Mouse (Mus musculus) yolk sac, embryonic 10.5 days (tissue): ENCODE measurements around the gene Rbks.
A peak's percentile ranks its signal among the peaks of the same experiment; 100 is the strongest.
"Not testable (repeated sequence)": the region's sequence is repeated elsewhere in the genome, so short reads cannot be mapped to it uniquely, and the experiment has no call there.

Experiments
- DNase-seq: peaks from one replicate; pipeline ENCODE4 v3.0.0-alpha.2; 2017; ENCODE audit warnings: low spot score

The Rbks gene

GRCm38 (mm10) chr5:31627117-31627516, 70.3 kb downstream of the Rbks start:
- DNase-seq: no peak

- DNase-seq: no peak
Measured at GRCm38 (mm10) chr5:31620326-31620725, 77.1 kb downstream of the Rbks start.

DNA sequence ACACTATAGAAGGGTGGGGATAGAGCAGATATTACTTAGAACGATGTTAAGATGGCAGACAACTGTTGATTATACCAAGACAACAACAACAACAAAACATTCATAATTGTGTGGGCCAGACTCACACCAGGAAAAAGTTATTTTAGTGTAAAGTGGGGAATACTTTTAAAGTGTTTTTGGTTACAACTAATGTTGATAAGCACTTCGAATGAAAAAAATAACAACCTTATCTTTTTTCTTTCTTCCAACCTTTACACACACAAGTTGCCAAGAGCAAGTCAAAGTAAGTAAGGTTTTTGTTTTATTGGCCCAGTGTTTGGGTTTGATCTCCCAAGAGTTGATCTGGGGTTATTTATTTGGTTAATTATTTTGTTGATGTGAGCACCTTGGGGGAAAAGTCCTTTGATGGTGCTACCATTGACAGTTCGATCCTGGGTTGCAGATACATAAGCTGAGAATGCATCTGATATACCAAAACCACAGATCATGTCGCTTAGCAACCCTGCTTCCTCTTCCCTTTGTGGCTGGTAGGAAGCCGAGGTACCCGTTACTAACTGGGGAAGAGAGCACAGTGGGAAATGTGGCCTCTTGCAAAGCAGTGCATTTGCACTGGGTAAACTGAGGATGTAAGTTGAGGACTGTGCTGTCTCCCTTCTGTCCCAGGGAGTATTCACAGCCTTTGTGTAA, 82.9 kb downstream of the Rbks start:
- no peak for DNase-seq

- DNase-seq: peak; percentile 90
Measured at GRCm38 (mm10) chr5:31613852-31614286, 83.6 kb downstream of the Rbks start.

GRCm38 (mm10) chr5:31611186-31611585, 86.2 kb downstream of the Rbks start:
- DNase-seq: no peak

GRCm38 (mm10) chr5:31610376-31611086, 86.9 kb downstream of the Rbks start:
- no peak for DNase-seq

GRCm38 (mm10) chr5:31606151-31606550, 91.3 kb downstream of the Rbks start:
- DNase-seq: no peak

DNA sequence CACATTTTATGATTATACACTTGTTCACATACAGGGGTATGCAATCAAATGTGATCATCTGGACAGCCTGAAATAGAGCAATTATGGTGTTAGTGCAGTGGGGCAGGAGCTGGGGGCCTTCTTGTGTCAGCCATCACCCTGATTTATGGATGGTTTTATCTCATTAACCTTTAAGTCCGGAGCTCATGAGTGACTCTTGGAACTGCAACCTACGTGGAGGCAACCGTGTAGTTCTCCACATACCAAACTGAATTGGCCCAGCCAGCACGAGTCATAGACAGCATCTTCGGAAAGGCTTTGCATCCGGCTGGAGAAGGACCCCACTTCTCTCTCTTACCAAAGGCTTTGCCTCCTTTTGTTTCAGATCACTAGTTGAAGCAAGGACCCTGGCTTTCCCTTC, 93.7 kb downstream of the Rbks start:
- no peak for DNase-seq

GRCm38 (mm10) chr5:31602377-31602776, 95.0 kb downstream of the Rbks start:
- no peak for DNase-seq

DNA sequence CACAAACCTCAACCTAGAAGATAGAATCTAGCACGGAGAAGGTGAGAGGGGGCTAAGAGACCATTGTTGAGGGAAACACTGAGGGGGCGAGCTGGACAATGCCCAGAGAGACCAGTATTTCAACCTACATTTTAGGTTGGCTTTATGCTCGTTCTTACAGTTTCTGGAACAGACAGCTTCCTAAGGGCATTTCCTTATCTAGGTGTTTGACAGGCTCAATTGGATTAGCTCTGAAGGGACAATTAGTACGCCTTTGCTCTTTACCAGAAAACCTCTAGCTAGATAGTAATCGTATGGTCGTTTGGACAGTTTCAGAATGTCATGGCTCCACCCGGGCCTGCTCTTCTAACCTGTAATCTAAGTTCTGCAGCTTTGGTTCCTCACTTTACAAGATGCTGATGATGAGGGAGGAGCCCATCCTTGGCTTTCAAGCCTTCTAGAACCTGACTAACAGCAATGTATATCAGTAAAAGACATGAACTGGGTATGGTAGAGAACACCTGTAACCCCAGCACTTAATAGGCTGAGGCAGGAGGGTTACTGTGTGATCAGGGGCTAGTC, 96.2 kb downstream of the Rbks start:
- DNase-seq: no peak

DNA sequence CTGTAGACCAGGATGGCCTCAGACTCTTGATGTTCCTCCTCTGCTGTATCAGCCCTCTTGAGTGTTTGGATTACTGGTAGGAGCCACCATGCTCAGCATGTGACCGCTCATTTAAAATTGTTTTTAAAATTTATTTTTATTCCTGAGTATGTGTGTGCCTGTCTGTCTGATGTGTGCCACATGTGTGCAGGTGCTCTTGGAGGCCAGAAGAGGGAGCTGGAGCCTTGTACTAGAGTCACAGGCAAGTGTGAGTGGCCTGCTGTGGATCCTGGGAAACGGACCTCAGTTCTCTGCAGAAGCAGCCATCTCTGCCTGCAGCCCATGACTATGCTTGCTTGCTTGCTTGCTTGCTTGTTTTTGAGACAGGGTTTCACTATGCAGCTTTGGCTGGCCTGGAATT, 98.3 kb downstream of the Rbks start:
- DNase-seq: no peak

- no peak for DNase-seq
Measured at GRCm38 (mm10) chr5:31598579-31598978, 98.8 kb downstream of the Rbks start.

DNA sequence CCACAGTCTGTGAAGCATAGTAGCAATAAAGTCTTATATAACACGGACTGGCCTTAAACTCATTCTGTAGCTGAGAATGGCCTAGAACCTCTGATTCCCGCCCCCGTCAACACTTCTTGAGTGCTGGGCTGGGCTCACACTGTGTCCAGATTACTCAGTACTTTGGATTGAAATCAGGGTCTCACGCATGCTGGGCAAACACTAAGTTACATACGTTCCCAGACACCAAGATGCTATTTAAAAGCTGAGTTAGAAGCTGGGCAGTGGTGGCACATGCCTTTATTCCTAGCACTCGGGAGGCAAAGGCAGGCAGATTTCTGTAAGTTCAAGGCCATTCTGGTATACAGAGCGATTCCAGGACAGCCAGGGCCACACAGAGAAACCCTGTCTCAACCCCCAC, 99.3 kb downstream of the Rbks start:
- DNase-seq: no peak

- no peak for DNase-seq
Measured at GRCm38 (mm10) chr5:31597430-31597944, 99.9 kb downstream of the Rbks start.

GRCm38 (mm10) chr5:31596481-31597429, 100.7 kb downstream of the Rbks start, which contains the start of gene Mrpl33:
Gene Mrpl33 (plus strand): TSS chr5:31596935.
- peak; percentile 17 for DNase-seq

GRCm38 (mm10) chr5:31595868-31596267, 101.6 kb downstream of the Rbks start:
- DNase-seq: no peak

DNA sequence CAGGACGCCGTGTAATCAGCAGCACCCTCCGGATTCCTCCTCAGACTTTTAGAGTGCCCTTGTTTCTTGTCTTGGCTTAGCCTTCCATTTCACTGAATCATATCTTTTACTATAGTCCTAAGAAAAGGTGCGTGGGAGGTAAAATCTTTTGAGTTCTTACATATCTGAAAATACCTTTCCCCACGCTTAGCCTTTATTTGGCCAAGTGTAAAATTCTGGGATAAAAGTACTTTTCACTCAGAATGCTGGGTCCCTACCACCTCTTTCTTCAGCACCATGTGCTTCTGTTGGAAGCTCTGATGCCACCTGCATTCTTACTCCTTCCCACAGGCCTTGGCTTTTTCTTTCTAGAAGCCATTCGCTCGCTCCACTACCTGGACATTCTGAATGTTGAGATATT, 106.3 kb downstream of the Rbks start:
- DNase-seq: no peak

- DNase-seq: no peak
Measured at GRCm38 (mm10) chr5:31589711-31590319, 107.6 kb downstream of the Rbks start.

- DNase-seq: not testable (repeated sequence)
Measured at GRCm38 (mm10) chr5:31588672-31589071, 108.8 kb downstream of the Rbks start.

DNA sequence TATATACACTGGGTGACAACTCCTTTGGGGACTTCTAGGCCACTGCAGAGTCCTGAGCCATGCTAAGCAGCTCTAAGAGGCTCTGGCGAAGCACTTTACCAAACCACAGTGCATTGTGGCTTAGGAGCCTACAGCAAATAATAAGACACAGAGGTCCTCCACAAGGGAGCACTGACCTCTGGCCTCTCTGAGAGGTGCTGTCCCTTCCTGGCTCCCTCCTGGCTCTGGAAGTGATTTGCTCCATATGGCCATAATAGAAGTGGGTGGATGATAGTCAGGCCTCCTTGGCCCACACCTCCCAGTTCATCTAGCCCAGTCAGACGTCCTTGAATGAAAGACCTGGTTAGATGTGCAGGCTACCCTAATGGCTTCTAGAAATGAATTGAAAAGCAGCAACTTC, 109.4 kb downstream of the Rbks start:
- no peak for DNase-seq

DNA sequence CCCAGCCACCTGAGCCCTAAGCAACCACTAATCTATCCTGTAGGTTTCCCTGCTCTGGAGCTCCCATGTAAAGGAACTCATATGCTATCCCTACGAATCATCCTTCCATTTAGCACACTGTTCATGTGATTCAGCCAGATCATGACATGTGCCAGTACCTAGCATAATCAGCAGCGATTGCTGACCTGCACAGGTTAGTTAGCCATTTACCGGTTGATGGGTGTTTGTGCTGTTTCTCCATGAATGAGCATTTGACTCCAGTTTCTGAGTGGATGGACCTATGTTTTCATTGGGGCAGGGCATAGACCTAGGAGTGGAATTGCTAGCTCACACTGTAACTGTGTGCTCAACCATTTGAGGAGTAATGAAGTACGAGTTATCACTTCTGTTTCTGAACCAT, 111.9 kb downstream of the Rbks start:
- no peak for DNase-seq
